Mouse (Mus musculus) thymus, postnatal 36 days (tissue): ENCODE measurements at regions not wholly inside any gene's neighbourhood (a gene's known extent, or its start where the extent isn't known, plus 50 kb on each side); places are given as distances from the start of the nearest gene placed in this dataset.

Source experiments
- DNase-seq, 2 experiments: peaks; one replicate each; pipeline ENCODE4 v3.0.0; 2022; ENCODE audit warnings: mixed read lengths in 2 of 2

DNA sequence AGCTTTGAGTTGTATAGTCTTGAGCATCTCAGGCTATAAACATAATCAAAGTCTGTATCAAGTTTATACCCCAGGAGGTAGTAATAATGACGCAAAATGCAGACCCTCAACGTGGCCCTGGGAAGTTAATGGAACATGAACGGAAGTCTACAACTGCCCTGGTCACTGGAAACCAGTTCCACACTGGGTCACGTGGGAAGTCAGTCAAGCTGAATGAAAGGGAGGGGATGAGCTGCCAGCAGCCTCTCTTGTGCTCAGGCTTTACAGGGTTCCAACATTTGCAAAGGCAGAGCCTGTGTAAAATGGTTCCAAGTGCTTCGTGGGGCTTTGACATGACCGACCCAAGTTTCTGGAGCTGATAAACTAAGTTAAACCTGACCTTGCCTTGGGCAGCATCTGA, 229.4 kb downstream of the Lnpk start:
- no peak for DNase-seq

DNA sequence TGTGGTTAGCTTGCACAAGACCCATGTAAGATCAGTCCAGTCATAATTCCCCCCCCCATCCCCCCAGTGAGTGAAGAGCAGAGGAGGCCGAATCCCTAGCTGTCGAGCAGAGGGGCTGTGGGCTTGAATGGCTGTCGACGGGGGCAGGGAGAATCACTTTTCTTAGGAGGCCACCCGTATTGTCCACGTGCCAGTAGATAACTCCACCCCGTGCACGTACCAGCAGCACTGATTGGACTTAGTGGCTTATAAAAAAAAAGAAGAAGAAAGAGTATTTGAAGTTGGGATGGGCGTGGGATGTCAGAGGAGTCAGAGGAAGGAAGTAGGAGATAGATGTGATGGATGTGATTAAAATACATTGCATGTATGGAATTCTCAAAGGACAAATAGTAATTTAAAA, 272.9 kb downstream of the Lnpk start:
- DNase-seq = no peak

DNA sequence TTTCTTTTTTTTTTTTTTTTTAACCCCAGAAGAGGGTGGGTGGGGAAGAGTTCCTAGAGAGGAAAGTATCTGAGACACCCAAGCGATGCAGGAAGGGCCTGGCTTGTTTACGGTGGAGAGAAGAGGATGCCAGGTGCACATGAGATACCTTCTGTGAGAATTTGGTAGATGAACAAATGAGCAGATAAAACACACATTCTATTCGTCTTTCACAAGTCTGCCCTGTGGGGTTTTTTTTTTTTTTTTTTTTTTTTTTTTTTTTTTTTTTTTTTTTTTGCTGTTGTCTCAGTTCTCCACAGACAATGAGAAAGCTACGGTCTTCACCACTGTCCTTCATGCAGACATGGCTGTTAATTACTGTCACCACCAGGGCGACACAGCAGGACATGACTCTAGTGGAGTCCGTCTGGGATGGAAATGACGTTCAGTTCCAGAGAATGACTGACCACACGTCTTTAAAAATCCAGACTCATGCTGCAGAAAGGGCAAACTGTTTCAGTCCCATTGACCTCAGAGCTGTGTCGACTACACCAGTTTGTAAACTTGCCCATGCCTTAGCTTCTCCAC, 278.3 kb downstream of the Lnpk start:
- DNase-seq = no peak

DNA sequence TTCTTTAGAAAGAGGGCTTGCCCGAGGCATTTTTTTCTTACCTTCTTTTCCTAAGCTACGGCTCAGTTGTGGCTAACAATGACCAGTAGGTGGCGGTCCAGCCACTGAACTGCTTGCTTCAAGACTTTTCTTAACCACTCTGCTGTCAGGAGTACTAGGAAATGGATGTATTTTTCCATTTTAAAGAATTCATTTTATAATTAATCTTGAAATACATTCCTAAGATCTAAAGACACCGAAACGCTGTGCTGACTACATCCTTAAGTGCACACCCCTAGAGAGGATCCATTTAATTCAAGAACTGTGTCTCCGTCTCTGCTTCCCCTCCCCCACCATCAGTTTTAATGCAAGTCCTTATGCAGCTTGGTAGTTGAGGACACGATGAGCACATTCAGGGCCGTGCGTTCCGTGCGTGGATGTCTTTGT, 278.9 kb downstream of the Lnpk start:
- no peak for DNase-seq

DNA sequence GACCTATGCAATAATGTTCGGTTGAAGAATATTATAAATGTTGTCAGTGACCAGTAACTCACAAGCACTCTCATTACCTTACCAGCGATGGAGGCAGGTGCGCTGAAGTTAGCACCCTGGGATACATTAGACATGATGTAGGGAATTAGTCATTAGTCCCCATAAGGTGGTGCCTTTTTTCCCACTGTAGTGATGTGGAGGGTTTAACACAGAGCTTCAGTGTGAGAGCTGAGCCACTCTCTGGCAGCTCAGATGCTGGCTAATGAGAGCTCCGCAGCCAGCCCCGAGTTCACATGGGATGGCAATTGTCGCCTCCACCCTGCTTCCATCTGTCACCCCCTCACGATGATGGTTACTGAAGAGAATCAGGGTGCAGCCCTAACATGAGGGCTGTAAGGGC, 286.6 kb downstream of the Lnpk start:
- DNase-seq = no peak

DNA sequence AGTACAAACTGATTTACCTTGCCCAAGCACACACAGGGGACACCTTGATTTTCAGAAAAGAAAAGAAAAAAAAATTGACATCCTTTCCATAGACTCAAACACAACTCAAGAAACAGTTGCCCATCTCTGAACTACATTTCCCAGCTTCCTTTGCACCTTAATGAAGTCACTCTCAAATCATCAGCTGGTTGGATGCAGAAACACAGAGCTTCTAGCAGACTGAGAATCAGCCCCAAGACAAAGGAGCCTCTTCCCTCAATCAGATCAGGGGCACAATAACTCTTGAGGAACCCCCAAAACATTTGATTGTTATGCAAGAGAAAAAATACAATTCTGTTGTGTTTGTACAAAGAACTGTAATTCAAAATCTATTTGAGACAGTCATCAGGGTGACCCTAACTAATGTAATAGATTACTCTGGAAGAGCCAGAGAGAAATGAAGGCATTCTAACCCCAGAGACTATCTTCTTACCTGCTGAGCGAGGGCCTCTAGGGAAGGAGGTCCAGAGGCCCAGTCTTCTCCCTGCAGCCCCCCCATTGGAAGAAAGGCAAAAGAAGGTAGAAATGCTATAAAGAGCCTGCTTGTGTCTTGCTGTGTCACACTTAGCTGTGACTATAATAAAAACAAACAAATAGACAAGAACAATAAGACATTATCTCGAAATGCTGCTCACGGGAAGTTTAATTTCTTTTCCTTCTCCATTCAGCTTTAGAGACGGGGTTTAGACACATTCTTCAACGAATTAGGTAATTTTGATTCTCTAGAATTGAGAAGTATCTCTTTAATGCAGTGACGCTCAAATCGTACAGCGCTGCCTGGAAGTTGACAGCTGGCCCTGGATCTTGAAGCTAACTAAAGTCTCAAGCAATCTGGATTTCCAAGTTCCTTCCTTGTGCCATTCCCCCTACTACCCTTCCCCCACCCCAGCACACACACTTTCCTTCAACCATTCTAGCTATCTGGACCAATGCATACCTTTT, 287.5 kb downstream of the Lnpk start:
- DNase-seq = no peak

DNA sequence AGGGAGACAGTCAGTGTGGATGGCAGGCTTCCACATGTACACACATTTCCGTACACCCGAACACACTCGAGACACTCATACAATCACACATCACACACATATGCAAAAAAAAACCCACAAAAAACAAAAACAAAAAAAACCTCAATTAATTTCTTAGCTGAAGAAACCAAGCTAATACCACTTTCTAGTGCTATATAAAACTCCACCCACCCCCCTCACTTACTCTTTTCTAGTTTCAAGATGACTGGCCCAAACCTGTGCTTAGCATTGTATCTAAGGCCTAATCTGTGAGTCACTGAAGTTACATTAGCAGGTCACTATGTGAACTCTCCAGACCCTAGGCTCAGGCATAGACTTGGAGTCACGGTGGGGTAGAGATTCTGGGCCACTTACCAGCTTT, 293.6 kb downstream of the Lnpk start:
- DNase-seq = no peak

DNA sequence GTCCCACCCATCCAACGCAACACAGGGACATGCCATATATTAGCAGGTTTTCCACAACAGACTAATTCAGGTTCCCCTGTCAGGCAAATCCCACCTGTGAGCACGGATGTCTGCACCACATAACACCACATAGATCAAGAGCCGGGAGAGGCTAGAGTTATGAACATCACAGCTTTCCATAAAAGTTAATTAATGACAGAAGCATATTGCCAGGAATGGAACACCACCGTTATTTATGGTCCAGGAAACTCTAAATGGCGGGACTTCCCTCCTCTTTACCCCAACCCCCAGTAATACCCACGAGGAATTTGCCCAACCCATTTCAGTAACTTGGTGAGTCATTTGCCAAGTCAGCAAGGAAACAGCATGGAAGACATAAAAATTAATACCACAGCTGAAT, 314.3 kb downstream of the Lnpk start:
- DNase-seq = no peak

DNA sequence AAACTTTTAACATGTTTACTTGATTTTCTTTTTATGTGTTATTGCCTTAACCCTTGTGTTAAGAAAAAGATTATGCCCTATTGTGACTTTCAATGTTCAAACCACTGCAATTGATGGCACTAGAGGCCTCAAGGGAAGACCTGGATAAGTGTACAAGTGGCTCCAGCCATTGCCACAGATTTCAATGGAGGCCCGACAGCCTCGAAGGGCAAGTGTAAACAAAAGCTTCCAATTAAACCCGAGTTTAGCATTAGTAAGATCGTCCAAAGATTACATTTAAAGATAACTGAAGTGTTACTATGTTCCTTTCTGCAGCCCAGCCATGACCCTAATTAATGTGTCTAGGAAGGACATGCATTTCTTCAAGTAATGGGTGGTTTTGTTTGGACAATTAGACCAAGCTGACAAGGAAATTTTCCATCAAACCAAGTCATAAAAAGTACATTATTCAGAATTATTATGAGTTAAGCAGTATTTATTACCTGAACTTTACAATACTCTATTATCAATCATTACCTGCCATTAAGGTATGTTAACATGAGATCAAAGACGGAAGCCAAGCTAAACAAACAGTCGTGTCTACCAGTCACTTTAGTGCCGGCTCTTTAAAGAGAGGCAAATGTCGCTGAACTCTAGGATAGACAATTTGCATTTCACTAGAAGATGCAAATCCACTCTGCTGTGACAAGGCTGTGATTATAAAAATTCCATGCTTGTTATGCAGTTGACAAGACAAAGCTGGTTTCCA, 322.0 kb downstream of the Lnpk start:
- DNase-seq = no peak

DNA sequence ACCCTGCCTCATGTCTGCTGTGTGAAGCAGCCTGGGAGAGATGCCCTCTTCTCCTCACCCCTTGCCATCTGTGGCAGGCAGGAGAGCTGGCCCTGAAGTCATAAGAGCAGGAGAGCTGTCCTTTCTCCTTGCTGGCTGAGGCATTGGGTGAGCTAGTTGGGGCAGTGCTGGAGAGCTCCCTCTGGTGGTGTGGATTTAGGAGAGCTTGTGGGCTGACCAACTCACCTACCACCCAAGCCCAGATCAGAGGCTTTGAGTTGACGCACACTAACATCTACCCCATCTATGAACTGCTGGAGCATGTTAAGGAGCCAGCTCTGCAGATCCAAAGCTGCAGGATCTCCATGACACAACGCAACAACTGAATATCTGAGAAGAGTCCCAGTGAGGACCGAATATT, 331.7 kb downstream of the Lnpk start:
- no peak for DNase-seq

DNA sequence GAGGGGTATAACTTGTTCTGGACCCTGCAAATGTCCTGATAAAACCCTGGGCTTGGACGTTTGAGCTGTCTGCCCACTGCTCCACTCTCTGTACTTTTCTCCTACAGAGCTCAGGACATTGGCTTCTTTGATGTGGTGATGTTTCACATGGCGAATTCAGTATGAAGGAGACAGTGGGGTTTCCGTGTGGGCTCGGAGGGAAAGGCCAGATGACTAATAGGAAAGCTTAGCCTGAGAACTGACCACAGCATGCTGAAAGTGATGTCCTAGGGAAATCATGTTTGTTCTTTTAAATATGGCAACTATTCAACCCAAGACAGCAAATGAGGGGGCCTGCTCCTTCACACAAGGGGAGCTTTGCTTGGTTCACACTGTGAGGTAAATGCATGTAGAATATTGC, 332.6 kb downstream of the Lnpk start:
- no peak for DNase-seq

DNA sequence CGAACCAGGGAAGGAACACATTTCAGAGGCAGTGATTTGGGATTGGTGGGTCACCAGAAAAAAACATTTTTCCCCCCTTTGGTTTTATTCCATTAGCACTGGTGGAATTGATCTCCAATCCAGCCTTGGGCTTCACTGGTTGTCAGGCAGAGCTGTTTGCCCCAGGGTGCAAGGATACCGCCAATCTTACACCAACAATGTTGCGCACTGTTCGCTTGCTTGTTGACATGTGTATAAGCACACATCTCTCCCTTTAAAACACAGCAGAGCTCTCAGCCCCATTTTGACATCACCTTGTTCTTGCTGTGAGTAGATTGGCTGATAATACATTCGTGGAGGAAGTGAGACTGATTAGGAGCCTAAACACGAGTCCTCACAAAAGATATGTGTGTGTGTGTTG, 333.1 kb upstream of the Atp5g3 start:
- DNase-seq = no peak

DNA sequence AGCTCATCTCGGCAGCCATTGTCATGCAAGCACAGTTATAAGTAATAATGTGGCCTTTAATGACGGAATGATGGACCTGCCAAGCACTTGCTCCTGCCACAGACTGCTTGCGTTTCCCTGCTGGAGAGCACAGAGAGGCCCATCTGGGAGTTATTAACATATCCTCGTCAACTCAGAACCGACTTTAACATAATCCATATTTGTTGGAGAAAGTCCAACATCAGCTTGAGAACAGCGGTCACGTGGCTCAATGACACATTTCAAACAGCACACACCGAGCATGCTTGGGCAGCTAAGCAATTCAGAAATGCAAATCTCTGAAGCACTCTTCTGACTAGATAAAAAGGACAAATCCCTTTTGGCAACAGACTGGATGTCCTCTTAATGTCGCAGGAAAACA, 332.7 kb upstream of the Atp5g3 start:
- no peak for DNase-seq

DNA sequence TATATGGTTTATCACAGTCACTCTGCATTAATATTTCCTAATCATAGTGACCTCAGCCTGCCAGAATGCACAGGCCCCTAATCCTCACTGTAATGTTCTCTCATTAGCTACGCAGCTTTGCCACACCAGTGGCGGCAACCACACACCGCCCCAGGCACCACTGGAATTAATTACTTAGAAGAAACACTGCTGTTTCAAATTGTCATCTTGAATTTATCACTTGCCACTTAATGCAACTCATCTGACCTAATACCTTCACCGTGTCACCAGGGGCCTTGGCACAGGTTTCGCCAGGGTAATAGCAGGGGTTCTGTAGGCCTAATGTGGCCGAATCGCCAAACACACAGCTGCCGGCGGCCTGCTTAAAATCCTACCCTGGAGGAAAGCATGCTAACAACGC, 328.5 kb upstream of the Atp5g3 start:
- no peak for DNase-seq

DNA sequence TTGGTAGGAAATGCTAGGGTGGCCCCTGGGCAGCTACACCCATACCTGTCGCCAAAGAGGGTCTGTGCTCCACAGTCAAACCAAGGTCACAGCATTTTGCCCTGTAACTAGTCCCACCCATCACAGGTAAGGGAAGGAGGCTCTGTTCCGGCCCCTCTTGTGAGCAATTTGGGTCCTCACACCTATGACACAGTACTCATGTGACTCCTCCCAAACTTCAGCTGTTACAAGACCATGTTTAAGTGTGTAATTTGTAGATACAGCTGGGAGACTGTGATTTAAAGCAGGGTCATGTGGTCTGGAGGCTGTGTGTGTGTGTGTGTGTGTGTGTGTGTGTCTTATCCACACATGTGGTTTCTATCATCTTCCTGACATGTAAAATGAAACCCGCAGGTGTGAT, 306.3 kb upstream of the Atp5g3 start:
- no peak for DNase-seq

DNA sequence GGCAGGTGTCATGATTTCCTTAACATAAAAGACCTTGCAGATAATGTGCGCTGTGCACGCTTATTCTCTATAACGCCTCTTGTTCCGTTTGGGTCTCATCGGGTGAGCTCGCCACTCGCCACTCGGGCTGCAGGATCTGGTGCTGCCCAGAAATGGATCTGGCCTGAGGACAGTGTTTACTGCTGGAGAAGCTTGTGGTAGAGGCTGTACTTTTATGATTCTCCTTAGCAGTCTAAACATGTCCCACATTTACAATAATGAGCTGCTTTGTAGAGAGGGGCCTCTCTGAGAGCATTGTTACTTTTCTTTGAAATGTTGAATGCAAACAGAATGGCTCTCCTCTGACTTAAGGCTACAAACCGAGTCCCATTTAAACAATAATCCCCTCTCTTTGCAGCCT, 299.1 kb upstream of the Atp5g3 start:
- DNase-seq = no peak

DNA sequence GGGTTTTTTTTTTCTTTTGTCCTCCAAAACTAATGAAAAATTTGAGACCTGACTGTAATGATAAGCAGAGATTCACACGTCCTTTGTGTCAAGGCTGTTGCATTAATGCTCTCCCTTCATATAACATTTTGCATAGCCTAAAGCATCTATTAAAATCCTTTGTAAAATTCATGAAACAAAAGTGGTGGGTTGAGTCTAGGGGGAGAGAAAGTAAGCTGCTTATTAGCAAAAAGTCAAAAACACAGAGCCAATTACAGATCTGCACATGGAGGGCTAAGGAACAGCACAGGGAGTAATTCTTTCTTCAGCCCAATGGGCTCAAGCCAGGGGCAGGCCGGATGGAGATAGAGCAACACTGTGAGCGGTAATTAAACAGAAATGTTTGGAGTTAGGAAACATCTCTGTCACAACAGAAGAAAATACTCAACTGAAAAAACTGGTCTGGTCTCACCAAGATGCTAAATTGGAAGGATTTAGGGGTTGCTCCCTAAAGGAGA, 298.3 kb upstream of the Atp5g3 start:
- DNase-seq = no peak

DNA sequence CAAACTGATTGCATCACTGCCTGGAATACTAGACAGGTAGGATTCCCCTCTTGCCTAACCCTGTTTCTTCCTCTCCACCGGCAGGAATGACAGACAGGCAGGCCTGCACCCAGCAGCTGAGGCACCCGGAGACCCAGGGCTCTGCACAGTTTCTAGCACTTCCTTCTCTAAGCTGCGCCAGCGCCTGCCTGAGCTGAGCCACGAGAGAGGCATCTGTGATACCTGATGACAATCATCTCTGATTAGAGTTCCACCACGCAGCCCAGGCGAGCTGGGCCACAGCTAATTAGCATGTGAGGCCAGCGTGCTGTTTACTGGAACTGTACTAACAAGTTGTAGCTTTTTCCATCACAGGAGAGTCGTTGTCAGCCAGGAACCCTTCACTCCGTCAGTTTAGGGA, 296.3 kb upstream of the Atp5g3 start:
- no peak for DNase-seq

DNA sequence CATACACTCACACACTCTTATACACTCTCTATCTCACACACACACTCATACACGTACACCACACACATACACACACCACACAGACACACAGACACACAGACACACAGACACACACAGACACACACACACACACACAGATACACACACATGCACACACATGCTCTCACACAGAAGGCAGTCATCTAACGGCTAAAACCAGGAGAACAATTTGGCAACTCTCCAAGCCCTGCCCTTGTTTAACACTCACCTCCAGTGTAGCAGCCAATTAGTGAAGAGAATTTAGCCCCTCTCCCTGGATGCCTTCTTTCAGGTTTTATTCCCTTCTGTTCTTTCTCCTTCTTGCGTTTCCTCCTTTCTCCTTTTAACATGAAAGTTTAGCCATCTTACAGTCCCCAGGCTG, 291.6 kb upstream of the Atp5g3 start:
- DNase-seq = no peak

DNA sequence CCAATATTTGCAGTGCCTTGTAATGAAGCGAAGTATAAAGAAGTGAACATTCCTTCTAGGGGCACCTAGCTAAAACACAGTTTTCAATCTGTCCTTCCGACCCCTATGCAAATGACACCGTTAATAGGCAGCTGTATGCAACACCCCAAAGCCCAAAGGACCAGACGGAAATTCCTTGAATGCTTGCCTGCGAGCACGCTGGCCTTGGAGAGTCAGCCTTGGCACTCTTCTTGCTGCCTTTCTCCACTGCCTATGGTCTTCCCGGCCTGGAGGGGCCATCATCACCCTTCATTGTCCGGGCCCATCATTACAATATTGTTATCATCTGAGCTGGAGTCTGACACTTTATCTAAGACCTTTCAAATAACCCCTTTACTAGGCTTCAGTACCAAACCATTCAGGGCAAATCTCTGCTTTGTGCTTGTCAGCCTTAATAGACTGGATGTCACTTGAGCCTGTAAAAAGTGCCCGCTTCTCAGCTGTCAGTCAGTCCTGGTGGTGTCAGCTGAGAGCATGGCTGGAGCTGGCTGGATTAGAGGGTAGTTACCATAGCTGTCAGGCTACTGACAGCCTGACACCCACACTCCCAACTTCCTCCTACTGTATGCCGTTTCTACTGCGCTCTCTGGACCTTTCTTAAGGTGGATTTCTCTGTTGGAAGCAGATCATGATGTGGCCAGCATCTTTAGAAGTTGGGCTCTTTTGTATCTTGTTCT, 290.6 kb upstream of the Atp5g3 start:
- DNase-seq = no peak

DNA sequence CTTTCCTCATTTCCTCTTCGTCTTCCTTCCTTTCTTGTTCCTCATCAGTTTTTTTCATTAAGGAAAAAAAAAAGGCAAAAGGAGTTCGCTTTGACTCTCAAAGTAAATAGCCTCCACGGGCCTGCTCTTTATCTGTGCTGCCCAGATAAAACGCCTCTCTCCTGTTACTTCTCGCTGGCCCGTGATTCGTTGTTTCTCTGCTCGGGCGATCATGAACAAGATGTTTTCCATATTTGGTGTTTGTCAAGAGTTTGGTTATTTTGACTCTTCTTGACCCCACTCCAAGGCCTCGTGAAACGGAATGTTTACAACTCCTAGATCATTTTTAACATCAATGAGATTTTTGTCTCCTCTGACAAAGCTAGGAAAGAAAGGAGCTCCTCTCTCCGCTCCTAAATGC, 288.4 kb upstream of the Atp5g3 start:
- DNase-seq = no peak

DNA sequence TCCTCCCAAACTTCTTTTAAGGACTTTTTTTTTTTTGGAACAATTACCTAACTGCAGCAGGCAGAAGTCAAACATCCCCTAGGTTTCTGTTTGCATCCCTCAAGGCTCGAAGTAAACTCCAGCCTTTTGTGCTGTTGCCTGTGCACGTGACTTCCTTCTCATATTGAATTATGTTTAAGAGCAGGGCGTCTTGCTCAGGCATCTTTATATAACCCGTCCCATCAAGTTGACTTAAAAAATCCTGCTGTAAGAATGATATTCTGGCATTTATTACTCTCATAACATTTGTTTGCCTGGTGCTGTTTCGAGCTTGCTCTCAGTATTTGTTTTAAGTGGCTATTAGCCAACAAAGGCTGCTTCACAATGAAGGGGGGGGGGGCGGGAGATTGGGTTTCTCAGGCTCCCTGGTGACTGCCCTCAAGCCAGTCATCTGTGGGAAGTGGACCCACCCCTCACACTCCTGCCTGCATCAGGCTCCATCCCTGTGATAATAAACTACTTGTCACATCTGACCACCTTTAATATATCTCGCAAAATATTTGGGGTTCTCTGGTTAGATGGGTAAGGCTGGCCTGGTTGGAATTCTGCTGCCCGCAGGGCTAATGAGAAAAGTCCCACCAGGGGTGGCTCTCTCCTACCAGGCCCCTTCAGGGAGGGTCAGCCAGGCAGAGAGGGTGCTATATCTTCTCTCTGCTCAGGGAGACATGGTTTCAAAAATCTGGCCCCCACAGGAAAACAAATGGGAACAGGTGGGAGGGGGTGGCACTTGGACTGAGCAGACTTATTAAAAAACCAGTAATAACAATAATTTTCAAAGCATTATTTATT, 277.1 kb upstream of the Atp5g3 start:
- no peak for DNase-seq
